Mouse (Mus musculus) kidney, postnatal 10 days (tissue): Measurements from ENCODE around the gene Ero1lb.
"Not testable (repeated sequence)": the region's sequence is repeated elsewhere in the genome, so short reads cannot be mapped to it uniquely, and the experiment has no call there.

Source experiments
- DNase-seq: peaks from one replicate; pipeline ENCODE4 v3.0.0; 2021; ENCODE audit warnings: mixed read lengths

Ero1lb gene

DNA sequence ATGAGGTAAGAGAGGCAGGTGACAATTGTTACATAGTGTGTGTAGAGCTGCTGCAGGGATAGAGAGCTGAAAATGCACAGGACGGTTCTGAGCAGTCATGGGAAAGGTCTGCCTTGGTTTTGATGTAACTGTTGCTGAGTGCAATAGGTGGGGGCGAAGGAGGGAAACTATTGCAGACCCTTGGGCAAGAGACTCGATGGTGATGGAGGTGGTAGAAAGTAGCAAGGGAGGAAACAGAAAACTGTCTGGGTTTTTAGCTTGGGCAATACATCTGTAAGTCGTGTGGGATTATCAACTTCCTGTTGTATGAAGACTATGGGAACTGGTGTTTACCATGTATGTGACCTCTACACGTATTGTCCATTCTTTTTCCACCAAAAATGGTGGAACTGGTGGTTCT lies 12.5 kb downstream of the Ero1lb start:
- no peak for DNase-seq

DNA sequence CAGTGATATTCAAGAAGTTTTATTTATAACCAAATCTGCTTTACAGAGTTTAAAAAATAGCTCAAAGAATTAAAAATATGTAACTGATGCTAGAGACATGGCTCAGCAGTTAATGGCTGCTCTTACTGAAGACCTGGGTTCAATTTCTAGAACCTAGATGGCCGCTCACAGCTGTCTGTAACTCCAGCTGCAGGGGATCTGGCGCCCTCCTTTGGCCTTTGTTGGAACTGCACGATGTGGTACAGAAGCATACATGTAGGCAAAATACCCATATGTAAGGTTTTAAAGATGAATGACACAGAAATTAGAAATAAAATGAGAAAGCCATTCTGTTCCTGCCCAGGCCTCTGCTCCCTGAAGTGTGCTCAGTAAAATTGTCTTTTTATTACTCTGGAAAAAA lies 23.3 kb downstream of the Ero1lb start:
- DNase-seq: peak; percentile 74

DNA sequence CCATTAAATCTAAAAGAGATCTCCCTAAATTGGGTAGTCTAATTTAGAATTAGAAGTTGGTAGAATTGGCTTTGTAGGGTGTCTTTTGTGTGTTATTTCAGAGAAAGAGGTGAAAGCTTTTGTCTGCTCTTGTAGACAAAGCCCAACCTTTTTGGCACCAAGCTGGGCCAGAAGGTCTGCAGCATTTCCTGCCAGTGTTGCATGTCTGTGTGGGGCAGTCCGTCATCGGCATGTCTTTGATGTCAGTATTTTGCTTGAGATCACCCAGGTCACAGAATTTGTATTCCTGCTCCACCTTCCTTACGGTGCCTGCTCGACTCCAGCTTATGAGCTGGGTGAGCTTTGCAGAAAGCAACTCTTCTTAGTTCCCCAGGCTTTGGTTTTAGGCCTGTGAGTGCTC lies 31.4 kb downstream of the Ero1lb start:
- DNase-seq: peak; percentile 11

DNA sequence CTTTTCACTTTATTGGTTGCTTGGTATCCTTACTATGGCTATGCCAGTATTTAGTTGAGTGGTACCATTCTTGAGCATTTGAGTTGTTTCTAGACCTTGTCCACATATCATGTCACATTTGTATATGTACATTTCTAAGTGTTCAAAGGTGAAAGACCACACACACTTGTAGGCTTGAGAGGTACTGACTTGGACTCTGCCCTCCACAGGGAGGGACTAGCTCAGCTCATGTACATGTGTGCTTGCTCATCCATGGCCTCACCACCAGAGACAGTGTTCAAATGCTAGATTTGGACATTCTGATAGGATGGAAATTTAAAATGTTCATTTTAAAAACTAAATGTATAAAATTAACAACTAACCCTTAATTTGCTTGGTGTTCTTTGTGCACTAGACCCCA lies 44.5 kb downstream of the Ero1lb start:
- not testable (repeated sequence) for DNase-seq

DNA sequence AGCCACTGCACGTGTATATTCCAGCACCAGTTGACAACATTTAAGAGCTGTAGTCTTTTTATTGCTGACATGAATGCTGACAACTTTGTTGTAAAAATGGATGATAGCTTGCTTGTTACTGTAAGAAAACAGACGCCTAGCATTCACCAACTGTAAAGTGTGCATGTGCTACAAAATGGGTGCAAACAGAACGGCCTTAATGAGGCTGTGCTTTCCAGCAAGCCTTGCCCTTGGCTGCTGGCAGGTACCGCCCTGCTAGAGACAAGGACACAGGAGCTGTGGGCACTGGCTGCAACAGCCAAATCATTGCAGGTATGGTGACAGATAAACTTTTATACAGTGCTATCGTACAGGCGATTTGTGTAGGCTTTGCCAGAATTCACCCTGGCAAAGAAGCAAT lies 48.4 kb downstream of the Ero1lb start:
- not testable (repeated sequence) for DNase-seq

DNA sequence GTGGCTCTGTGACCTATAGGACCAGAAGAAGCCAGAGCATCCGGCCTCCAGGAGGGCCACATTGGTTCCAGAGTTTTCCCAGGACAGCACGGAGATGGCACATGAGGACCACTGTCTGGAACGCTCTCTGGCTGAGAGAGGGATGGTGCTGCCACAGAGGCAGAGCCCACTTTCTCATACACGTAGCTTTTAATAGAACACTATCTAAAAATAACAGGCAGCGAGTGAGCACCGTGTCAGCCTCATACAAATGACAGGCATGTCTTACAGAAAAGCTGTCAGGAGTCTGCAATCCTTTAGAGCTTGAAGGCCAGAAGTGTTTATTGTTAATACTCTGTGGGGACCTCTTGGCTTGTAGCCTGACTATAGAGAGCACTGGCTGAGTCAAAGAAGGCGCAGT lies 48.9 kb downstream of the Ero1lb start:
- DNase-seq: not testable (repeated sequence)

DNA sequence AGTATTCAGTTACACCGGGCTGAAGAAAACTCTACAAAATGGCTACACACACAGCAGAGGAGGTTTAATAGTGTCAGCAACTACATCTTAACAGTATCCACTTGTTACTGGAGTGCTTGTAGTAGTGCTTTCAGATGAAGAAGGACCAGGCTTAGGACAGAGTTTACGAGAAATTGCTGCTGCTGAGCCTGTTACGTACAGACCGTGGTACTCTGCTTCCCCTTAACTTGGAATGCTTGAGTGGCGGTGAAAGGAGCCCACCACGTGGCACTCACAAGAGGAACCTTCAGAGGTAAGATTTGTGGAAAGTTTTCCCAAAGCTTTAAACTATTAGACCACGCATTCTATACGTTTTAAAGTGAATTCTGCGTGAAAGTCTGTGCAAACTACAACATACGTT lies 49.3 kb downstream of the Ero1lb start:
- DNase-seq: not testable (repeated sequence)

DNA sequence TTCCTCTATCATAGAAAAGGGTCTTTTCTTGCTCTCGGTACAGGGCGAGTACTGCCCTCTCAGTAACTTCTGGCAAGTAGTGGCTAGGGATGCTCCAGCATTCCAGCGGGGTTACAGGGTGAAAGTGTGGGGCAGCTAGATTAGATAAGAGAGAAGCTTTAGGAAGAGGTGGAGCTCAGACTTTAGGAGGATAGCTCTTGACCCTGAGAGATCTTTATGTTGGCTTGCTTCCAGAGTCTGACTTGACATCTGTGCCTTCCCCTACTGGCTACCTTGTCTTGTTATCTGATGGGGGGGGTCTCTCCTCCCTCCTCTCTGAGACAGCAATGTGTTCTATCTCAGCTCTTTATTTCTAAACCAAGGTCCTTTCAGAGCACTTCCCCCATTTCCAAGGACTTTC lies 50.8 kb downstream of the Ero1lb start:
- DNase-seq: not testable (repeated sequence)

DNA sequence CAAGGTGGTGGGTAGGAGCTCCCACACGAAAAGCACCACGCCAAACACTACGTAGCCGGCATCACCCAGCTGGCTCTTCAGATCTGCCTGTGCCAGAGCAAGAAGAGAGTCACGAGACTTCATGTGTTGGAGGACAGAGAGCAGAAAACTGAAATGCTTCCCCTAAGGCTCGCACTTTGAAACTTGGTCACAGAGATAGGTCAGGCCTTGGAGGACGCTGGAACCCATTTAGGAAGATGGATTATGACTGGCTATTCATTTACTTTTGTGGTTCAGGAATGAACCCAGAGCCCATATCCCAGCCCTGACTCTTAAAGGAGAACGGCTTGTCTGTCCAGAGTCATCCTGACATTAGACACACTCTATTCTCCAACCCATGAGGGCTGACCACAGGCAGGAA lies 54.1 kb downstream of the Ero1lb start:
- peak; percentile 6 for DNase-seq

DNA sequence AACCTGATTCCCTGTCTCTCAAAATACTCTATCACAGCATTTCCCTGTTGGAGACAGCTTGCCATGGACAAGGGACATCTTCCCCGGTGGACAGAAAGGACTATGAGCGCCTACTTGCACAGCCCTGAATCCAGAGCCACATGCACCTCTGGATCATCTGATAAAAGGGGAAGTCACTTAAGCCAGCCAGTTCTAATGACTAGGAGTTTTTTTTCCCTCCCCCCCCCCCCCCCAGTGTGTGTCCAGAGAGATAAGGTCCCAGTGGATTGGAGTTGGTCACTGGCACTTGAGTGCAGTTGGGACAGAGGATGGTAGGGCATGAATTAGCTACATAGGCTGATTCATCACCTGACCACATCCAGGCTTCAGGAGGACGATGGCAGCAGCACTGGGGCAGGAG lies 60.4 kb downstream of the Ero1lb start:
- not testable (repeated sequence) for DNase-seq

DNA sequence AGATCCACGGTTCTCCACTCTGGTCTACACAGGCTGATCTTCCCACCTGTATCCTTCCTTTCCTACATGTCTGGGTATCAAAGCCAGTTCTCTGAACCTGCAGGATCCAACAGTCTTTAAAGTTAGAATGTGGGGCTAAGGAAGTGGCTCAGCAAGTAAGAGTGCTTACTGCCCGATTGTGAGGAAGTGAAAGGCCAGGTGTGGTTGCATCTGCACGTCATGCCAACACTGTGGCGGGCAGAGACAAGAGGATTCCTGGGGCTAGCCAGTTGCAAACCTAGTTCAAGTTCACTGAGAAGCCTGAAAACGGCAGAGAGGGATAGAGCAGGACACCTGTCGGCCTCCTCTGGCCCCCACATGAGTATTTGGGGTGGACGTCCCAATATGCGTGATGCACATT lies 62.1 kb downstream of the Ero1lb start:
- not testable (repeated sequence) for DNase-seq

DNA sequence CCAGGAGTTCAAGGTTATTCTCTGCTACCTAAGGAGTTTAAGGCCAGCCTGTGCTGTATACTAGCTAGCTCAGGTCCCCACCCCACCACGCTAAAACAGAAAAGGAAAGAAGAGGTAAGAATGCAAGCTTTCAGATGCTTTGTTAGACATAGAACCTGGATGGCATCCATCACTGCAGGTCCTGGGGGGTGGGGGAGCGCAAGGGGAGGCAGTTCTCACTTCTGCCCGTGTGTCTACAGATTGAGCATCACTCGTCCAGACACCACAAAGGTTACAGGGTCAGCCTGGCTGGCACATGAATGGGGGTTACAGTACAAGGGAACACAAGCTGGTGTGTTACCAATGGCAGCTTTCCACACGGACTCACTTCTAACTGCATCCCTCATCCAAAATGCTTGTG lies 62.5 kb downstream of the Ero1lb start:
- not testable (repeated sequence) for DNase-seq

DNA sequence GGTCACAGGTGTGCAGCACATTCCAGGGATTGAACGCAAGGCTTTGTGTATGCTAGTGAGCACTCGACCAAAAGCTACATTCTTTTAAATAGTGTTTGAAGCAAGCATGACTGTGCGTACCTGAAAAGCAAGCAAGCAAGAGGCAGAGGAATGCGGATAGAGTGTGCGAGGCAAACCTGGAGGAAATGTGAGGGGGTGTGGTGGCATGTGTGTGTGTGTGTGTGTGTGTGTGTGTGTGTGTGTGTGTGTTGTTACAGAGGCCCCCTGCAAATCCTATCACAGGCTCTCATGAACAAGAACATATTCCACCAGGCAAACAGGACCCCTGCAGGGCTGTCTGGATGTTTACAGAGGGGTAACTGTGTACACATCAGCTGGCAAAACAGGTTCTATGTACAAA lies 64.6 kb downstream of the Ero1lb start:
- not testable (repeated sequence) for DNase-seq

DNA sequence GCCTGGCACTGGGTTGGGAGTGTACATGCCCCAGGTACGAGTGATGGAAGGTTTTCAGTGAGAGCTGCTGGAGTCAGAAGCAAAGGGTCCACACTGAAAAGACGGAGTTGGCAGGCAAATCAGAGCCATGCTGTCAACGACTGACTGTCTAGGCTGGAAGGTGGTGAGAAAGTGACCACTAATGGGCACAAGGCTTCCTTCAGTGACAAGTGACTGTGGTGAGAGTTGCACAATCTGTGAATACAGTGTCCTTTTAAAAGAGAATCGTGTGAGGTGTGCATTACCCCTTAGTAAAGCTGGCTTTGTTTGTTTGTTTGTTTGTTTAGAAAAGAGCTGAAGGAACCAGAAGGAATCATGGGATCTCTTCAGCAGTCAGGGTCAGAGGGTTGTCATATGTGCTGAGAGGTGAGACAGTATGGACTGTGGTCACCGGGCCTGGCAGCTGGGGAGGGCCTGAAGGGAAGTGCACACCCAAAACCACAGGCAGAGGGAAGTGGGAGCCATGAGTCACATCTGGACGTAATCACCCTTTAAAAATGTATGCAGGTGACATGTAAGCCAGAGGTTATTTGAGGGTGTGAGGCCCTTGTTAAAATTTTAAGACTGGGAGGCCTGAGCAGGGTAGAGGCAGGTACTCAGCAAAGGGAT lies 69.4 kb downstream of the Ero1lb start:
- not testable (repeated sequence) for DNase-seq

DNA sequence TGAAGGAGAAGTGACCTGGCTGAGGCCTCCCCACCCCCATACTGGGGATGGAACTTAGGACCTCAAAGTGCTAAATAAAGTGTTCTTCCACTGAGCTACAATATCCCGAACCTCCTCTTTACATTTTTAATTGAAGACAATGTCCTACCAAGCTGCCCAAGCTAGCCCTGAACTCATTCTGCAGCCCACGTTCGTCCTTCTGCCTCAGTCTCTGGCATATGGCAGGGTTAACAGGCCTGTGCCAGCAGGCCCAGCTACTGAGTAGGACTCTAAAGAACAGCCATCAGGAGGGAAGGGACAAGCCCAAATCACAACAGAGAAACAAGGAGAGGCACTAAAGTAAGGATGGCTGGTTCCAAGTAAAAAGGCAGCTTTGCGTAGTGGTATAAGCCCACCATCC lies 77.1 kb downstream of the Ero1lb start:
- not testable (repeated sequence) for DNase-seq

DNA sequence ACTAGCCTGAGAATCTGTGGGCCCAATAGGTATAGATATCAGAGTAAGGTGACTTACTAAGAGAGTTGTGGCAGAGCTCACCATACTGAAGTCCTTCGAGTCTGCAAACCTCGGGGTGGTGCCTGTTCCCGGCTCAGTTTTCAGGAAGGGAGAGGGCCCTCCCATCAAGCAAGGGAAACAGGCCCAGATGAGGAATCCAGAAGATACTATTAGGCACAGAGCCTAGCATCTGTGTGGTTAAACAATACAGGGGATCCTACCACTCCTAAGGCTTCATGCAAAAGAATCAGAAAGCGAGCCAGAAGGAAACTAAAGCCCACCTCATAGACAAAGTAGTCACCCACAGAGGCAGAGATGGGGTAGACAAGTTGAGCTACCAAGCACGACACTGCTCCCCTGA lies 81.0 kb downstream of the Ero1lb start:
- not testable (repeated sequence) for DNase-seq

DNA sequence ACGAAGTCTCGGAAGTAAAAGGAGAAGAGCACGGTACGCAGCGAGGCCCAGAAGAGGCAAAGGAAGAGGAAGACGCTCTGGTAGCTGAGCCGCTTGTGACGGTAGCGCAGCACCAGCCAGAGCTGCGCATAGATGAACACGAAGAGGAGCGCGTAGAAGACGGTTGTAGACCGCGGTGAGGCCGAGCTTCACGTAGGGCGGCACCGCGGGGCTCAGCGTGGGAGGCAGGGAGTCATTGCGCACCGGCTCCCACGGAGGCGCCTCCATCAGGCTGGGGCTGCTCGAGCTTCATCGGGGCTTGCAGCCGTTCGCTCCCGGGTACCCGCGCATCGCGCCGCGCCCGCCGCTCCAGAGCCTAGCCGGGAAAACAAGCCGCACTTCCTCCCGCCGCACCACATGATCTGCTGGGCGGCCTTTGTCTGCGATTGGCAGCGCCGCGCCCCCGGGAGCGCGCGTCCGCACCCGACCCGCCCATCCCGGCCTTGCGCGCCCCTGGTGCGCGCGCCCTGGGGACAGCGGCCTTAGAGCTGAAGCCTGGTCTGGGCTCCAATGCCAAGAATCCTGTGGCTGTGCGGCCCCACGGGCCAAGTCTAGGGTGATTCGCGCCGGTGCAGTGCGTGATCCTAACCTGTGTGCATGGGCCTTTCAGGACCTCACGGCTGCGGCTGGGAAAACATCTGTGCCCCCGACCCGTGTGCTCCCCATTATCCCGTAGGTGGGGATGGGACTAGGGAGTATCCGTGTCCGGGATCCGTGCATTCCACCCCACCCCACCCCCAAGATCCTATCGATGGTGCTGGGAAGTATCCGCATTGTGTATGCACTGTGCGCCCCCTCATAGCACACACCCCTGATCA lies 84.6 kb downstream of the Ero1lb start:
- peak; percentile 88 for DNase-seq

DNA sequence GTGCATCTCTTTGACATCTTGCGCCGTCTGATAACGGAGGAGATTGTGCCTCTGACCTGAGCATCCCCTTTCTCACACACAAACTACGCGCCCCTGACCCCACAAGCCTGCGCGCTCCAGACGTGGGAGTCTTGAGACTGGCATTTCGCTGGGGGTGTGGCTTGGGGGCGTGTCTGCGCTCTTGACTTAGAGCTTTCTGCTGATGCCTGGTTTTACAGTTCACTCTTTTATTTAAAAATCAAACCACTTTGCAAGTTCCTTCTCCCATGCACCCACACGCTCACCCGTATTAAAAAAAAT lies 85.2 kb downstream of the Ero1lb start:
- DNase-seq: peak; percentile 84
